Mouse (Mus musculus): Measurements from ENCODE around the gene Rbm3. TPM values are rescaled to one million over a fixed set of nuclear protein-coding genes. Genes with fewer than 3 reads are reported as not detected.
"Not testable (repeated sequence)": the region's sequence is repeated elsewhere in the genome, so short reads cannot be mapped to it uniquely, and the experiment has no call there.

Rbm3 gene
- polyA plus RNA-seq, 1 experiment from 2014 or later, result 296 TPM

DNA sequence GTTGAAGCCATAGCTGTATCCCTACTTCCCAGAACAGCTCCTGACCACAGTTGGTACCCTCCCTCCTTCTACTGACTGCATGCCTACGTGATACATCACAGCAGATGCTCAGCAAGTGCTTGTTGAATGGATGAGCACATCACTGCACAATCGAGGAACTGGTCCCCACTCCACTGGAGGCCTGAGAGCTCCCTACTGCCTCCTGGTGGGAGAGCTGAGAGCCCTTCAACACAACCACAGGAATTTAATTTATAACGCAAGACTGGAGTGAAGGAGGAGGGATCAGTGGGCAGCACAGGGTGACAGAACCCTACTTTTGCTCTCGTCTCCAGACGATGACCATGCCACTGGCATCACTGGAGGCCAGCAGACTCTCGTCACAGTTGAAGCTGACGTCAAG lies 20.4 kb downstream of the Rbm3 start:
- H3K4me2 ChIP-seq, result no peak overlapping the region
- WGBS, result 73% methylated on average over 7 of the region's 7 CpGs
- no peaks in the 10 kb centered on the region for H3K4me1 ChIP-seq (replicated peaks)
- H3K9me3 ChIP-seq (replicated peaks), result no peaks in the 10 kb centered on the region
- no peaks in the 10 kb centered on the region for H3K27me3 ChIP-seq
- H3K9ac ChIP-seq, result no peak overlapping the region
- ATAC-seq (replicated peaks; ENCODE audit: insufficient number of reproducible peaks, insufficient read depth, low FRiP score, low read depth), result no peak
- peaks cover 9% of the 10 kb centered on the region; the same call in 1 of the 2 replicates for H3K36me3 ChIP-seq
- no peak overlapping the region for H3K4me3 ChIP-seq
- no peak overlapping the region for H3K27ac ChIP-seq

DNA sequence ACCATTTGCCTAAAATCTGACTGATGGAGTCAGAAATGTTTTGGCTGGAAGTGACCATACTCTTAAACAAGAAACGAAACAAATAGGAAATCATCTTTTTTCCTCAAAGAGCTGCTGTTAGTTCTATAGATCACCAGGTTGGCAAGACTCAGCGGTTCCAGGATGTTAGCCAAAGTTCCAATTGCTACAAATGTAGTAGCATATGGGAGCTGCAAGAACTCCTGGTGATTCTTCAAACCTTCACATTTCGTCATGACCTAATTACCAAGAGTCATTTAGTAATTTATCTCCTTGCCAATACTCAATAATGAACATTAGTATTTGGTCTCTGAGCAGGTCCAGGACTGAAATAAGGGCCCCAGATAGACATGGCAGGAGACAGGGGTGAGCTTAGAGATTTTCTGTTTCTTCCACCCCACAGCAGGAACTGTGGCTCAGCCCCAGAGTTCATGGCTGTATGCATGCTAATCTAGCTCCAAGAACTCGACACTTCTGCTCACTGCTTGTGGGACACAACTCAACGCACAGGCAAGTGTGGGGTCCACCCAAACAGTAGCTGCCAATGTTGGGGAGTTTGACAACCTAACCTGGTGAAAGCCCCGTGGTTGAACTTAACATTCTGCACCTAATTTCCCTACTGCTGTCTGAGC lies 21.7 kb downstream of the Rbm3 start:
- no peaks in the 10 kb centered on the region for H3K27me3 ChIP-seq
- H3K4me1 ChIP-seq (replicated peaks), result no peaks in the 10 kb centered on the region
- H3K4me3 ChIP-seq, result no peak overlapping the region
- H3K9me3 ChIP-seq (replicated peaks), result no peaks in the 10 kb centered on the region
- peaks cover 6% of the 10 kb centered on the region; the same call in 1 of the 2 replicates for H3K36me3 ChIP-seq
- no peak overlapping the region for H3K27ac ChIP-seq
- no peak for ATAC-seq (replicated peaks; ENCODE audit: insufficient number of reproducible peaks, insufficient read depth, low FRiP score, low read depth)
- WGBS, result 78% methylated on average over 6 of the region's 6 CpGs
- H3K9ac ChIP-seq, result no peak overlapping the region
- H3K4me2 ChIP-seq, result no peak overlapping the region

DNA sequence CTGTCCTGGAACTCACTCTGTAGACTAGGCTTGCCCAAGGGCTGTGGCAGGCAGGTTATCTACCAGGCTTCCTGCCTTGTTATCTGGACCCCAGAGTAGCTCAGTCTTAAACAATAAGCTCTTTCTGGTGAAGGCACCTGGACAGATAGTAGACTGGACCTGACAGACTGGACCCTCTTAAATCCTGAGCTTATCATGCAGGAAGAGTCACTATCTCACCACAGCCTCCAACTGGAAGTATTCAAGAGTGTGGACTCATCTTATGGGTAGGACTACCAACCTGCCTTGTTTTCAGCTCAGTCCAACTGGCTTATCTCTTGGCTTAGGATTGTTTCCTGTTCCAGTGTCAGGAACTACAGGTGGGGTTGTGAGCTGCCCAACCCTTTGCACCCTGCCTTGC lies 28.4 kb downstream of the Rbm3 start:
- no peak overlapping the region for H3K4me3 ChIP-seq
- ATAC-seq (replicated peaks; ENCODE audit: insufficient number of reproducible peaks, insufficient read depth, low FRiP score, low read depth), result no peak
- H3K9me3 ChIP-seq (replicated peaks), result no peaks in the 10 kb centered on the region
- no peaks in the 10 kb centered on the region for H3K4me1 ChIP-seq (replicated peaks)
- no peaks in the 10 kb centered on the region for H3K27me3 ChIP-seq
- H3K9ac ChIP-seq, result no peak overlapping the region
- no peak overlapping the region for H3K27ac ChIP-seq
- no peaks in the 10 kb centered on the region for H3K36me3 ChIP-seq
- H3K4me2 ChIP-seq, result no peak overlapping the region

DNA sequence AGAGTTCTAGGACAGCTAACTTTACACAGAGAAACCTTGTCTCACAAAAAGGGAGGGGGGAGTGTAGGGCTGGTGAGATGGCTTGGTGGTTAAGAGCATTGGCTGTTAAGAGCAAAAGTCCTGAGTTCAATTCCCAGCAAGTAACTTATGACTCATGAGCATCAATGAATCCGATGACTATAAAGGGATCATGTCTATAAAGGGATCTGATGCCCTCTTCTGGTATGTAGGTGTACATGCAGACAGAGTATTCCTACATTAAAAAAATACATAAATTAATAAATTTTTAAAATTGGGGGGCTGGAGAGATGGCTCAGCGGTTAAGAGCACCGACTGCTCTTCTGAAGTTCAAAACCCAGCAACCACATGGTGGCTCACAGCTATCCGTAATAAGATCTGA lies 30.4 kb downstream of the Rbm3 start:
- Histone ChIP-seq H3K9me3 (replicated peaks) (no peaks in the 10 kb centered on the region), H3K27me3 (no peaks in the 10 kb centered on the region), H3K9ac (no peak overlapping the region), H3K36me3 (no peaks in the 10 kb centered on the region), H3K4me1 (replicated peaks) (no peaks in the 10 kb centered on the region), H3K27ac (no peak overlapping the region), H3K4me3 (no peak overlapping the region), H3K4me2 (no peak overlapping the region)
- 68% methylated on average over 4 of the region's 4 CpGs for WGBS
- ATAC-seq (replicated peaks; ENCODE audit: insufficient number of reproducible peaks, insufficient read depth, low FRiP score, low read depth), result no peak

DNA sequence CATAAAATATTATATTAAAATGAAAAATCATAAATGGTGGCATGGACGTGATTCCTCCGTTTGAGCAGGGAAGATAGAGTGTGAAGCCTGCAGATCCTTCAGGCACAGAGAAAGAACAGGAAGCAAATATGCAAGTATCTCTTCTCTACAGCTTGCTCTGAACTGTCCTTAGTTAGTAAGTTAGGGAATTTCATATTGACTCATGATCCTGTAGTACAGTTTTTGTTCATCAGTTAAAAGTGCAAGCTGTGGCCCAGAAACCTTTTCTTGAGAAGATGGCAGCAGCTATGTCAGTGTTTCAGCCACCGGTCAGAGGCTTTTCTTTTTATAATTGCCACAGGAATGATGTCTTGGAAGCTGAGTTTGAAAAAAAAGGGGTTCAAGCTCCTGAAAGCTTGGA lies 40.7 kb downstream of the Rbm3 start:
- Histone ChIP-seq H3K4me1 (replicated peaks) (no peaks in the 10 kb centered on the region), H3K4me3 (no peak overlapping the region), H3K9me3 (replicated peaks) (no peaks in the 10 kb centered on the region), H3K9ac (no peak overlapping the region), H3K36me3 (no peaks in the 10 kb centered on the region), H3K27me3 (no peaks in the 10 kb centered on the region), H3K27ac (no peak overlapping the region), H3K4me2 (no peak overlapping the region)
- WGBS, result 90% methylated on average over 3 of the region's 3 CpGs
- ATAC-seq (replicated peaks; ENCODE audit: insufficient number of reproducible peaks, insufficient read depth, low FRiP score, low read depth), result no peak

DNA sequence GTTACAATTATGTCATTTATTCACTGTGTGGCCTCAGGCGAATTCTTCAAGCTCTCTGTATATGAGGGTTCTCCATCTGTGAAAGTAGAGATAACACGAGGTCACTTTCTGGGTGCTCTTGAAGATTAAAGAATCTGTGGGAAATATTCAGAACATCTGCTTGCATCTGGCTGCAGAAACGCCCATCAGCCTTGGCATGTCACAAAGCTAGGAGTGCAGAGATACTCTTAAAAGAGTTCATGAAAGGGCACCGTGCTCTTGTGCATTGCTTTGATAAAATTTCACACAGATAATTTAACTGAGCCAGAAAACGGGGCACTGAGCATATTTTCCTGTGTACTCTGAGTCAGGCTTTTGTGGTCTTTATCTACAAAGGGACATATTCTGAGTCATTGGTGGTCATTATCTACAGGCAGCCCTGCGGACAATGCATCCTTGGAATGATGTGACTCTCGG lies 43.4 kb downstream of the Rbm3 start:
- no peaks in the 10 kb centered on the region for H3K9me3 ChIP-seq (replicated peaks)
- no peak overlapping the region for H3K9ac ChIP-seq
- H3K27me3 ChIP-seq, result no peaks in the 10 kb centered on the region
- WGBS, result 34% methylated on average over 7 of the region's 7 CpGs
- no peaks in the 10 kb centered on the region for H3K4me1 ChIP-seq (replicated peaks)
- H3K4me2 ChIP-seq, result no peak overlapping the region
- H3K4me3 ChIP-seq, result no peak overlapping the region
- no peaks in the 10 kb centered on the region for H3K36me3 ChIP-seq
- no peak for ATAC-seq (replicated peaks; ENCODE audit: insufficient number of reproducible peaks, insufficient read depth, low FRiP score, low read depth)
- H3K27ac ChIP-seq, result no peak overlapping the region

DNA sequence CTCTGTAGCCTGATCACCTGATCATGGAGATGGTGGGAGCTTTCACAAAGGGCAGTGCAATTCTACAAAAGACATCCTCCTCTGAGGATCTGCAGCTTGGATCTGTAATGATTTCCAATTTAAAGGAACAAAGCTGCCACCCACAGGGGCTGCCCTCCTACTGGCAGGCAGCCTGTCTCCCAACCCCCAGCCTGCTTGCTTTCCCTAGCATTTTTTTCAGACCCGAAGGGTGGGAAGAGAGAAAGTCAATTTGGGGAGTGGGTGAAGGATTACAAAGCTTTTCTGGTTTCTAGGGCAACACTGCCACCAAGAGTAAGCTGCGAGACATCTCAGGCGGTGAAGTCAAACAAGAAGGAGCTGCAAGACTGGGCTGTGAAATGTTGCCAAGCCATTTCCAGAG lies 44.7 kb downstream of the Rbm3 start:
- H3K27me3 ChIP-seq, result no peaks in the 10 kb centered on the region
- 25% methylated on average over 3 of the region's 3 CpGs for WGBS
- H3K9me3 ChIP-seq (replicated peaks), result no peaks in the 10 kb centered on the region
- no peak overlapping the region for H3K4me3 ChIP-seq
- no peak overlapping the region for H3K27ac ChIP-seq
- H3K36me3 ChIP-seq, result no peaks in the 10 kb centered on the region
- ATAC-seq (replicated peaks; ENCODE audit: insufficient number of reproducible peaks, insufficient read depth, low FRiP score, low read depth), result no peak
- H3K4me1 ChIP-seq (replicated peaks), result no peaks in the 10 kb centered on the region
- H3K9ac ChIP-seq, result no peak overlapping the region
- no peak overlapping the region for H3K4me2 ChIP-seq

DNA sequence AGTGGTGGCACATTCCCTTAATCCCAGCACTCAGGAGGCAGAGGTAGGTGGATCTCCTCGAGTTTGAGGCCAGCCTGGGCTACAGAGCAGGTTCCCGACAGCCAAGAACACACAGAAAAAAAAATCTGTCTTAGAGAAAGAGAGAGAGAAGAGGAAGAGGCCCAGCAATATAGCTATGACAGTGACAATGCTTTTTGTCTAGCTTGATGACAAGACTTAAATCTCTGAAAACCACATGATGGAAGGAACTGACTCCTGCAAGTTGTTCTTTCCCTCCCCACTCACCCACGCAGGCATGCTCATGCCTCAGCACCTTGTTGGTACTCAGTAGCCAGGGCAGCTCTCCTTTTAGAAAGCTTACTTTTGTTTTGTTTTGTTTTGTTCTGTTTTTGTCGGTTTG lies 46.2 kb downstream of the Rbm3 start:
- H3K36me3 ChIP-seq, result no peaks in the 10 kb centered on the region
- H3K9me3 ChIP-seq (replicated peaks), result no peaks in the 10 kb centered on the region
- H3K9ac ChIP-seq, result no peak overlapping the region
- WGBS, result 51% methylated on average over 4 of the region's 4 CpGs
- no peak overlapping the region for H3K4me3 ChIP-seq
- H3K27me3 ChIP-seq, result no peaks in the 10 kb centered on the region
- no peak overlapping the region for H3K27ac ChIP-seq
- ATAC-seq (replicated peaks; ENCODE audit: insufficient number of reproducible peaks, insufficient read depth, low FRiP score, low read depth), result no peak
- H3K4me2 ChIP-seq, result no peak overlapping the region
- no peaks in the 10 kb centered on the region for H3K4me1 ChIP-seq (replicated peaks)

DNA sequence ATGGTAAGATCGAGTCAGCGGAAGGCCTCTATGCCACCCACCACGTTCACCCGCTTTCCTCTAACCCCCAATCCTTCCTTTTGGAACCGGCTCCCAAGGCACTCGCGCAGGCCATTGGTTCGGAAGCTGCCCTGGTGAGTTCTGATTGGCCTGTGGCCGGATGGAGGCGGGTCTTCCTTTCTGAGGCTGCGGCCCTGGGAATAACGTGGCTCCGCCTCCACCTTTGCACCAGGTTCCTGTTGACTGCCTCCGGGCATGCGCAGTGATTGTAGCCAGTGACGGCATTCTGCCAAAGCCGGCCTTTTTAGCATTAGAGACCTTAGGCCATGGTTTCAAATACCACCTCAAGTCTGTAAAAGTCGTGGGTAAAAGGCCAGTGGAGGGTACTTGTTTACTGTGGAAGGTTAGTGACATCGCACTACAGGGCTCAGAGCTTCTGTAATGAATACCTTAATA lies 48.9 kb downstream of the Rbm3 start:
- H3K4me1 ChIP-seq (replicated peaks), result no peaks in the 10 kb centered on the region
- H3K9me3 ChIP-seq (replicated peaks), result no peaks in the 10 kb centered on the region
- H3K36me3 ChIP-seq, result no peaks in the 10 kb centered on the region
- no peaks in the 10 kb centered on the region for H3K27me3 ChIP-seq
- ATAC-seq (replicated peaks; ENCODE audit: insufficient number of reproducible peaks, insufficient read depth, low FRiP score, low read depth), result peak; percentile 97
- H3K9ac ChIP-seq, result no peak overlapping the region
- H3K4me2 ChIP-seq, result peak overlapping the region; percentile 55
- H3K27ac ChIP-seq, result peak overlapping the region; percentile 45; the same call in 1 of the 2 replicates
- 8% methylated on average over 19 of the region's 19 CpGs for WGBS
- H3K4me3 ChIP-seq, result peak overlapping the region; percentile 35

DNA sequence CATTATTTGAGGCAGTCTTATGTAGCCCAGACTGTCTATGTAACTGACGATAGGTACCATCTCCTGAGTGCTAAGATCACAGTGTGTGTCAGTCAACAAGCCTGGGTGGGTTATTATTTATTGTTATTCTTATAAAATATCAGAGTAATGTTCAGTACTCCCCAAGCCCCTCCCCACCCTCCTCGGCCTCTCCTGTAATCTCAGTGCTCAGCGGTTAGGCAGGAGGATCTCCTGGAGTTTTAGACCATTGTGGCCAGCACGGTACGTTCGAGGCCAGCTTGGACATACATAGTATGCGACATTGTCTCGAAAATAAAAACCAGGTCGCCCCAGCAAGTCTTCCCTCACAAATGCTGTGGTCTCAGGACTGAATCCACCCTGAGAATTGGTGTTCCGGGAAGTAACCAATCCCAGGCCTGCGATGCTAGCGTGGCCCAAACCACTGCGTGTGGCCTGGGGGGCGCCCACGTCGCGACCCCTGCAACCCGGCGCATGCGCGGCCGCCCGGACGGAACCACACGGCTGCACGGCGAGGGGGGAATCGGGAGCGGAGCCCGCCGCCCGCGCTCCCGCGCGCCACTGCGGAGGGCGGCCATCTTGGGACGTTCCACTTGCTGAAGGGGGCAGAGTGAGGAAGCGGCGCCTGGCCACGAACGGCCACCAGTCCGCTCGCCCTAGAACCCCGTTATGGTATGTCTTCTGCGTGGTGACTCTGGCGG lies 49.5 kb downstream of the Rbm3 start:
- not testable (repeated sequence) for H3K4me1 ChIP-seq (replicated peaks); H3K9me3 ChIP-seq (replicated peaks); H3K9ac ChIP-seq; H3K27ac ChIP-seq; H3K36me3 ChIP-seq; H3K27me3 ChIP-seq
- WGBS, result 9% methylated on average over 20 of the region's 48 CpGs
- Histone ChIP-seq H3K4me2 (peak overlapping the region; percentile 55), H3K4me3 (peak overlapping the region; percentile 40)
- ATAC-seq (replicated peaks; ENCODE audit: insufficient number of reproducible peaks, insufficient read depth, low FRiP score, low read depth), result peak; percentile 93

DNA sequence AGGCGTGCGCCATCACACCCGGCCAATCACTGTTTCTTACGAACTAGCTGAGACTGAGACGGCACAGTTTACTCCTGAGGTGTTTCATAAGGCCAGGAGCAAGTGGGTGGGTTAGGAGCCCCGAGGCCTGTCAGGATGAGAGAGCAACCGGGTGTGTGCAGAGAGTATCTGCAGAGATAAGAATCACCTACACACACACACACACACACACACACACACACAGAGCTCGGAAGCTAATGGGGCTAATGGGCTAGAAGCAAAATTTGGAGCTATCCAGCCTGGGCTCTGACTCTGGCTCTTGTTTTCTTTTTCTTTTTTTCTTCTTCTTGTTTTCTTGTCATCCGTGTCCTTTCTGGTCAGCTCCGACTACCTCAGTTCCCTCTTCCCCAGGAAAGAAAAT lies 50.1 kb downstream of the Rbm3 start:
- WGBS, result 74% methylated on average over 10 of the region's 10 CpGs
- no peaks in the 10 kb centered on the region for H3K27me3 ChIP-seq
- no peak overlapping the region for H3K27ac ChIP-seq
- H3K4me3 ChIP-seq, result peak overlapping the region; percentile 40; the same call in 1 of the 2 replicates
- H3K36me3 ChIP-seq, result no peaks in the 10 kb centered on the region
- H3K4me2 ChIP-seq, result peak overlapping the region; percentile 48
- H3K4me1 ChIP-seq (replicated peaks), result no peaks in the 10 kb centered on the region
- H3K9ac ChIP-seq, result no peak overlapping the region
- no peaks in the 10 kb centered on the region for H3K9me3 ChIP-seq (replicated peaks)
- ATAC-seq (replicated peaks; ENCODE audit: insufficient number of reproducible peaks, insufficient read depth, low FRiP score, low read depth), result no peak

DNA sequence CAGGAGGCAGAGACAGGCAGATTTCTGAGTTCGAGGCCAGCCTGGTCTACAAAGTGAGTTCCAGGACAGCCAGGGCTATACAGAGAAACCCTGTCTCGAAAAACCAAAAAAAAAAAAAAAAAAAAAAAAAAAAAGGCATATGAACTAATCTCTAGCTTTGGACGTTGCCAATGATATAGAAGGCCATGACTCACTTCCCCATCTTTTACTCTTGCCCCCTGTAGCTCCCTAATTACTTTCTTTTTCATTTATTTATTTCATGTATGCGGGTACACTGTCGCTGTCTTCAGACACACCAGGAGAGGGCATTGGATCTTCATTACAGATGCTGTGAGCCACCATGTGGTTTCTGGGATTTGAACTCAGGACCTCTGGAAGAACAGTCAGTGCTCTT lies 54.7 kb downstream of the Rbm3 start:
- not testable (repeated sequence) for H3K4me2 ChIP-seq; H3K27ac ChIP-seq; ATAC-seq (replicated peaks; ENCODE audit: insufficient number of reproducible peaks, insufficient read depth, low FRiP score, low read depth); H3K4me1 ChIP-seq (replicated peaks); H3K9ac ChIP-seq; H3K36me3 ChIP-seq; H3K4me3 ChIP-seq; H3K9me3 ChIP-seq (replicated peaks); H3K27me3 ChIP-seq
- WGBS, result 74% methylated on average over 5 of the region's 5 CpGs

Measured in heart, embryonic 15.5 days (tissue).